Mouse (Mus musculus) kidney, postnatal 0 days (tissue): ENCODE results near the gene Lrrc4c. TPM values are rescaled to one million over a fixed set of nuclear protein-coding genes. Genes with fewer than 3 reads are reported as not detected.

Source experiments
- ATAC-seq: fragments of 200-750 bp; cut with Nextera tagmentation; replicated peaks from 2 replicates; pipeline ENCODE4 v1.8.0; 2017; ENCODE audit warnings: low read depth, moderate number of reproducible peaks, moderate TSS enrichment, moderate library complexity; ENCODE audit not compliant: low FRiP score
- DNase-seq: peaks from one replicate; pipeline ENCODE4 v3.0.0-alpha.2; 2016; ENCODE audit warnings: low spot score
- H3K27ac ChIP-seq: fragments of 300-500 bp; sonication (generic); 2 replicates; pipeline ENCODE4 v1.5.1; 2014; ENCODE audit warnings: mild to moderate bottlenecking
- H3K27me3 ChIP-seq: fragments of 300-500 bp; sonication (generic); 2 replicates; pipeline ENCODE4 v1.6.1; 2014; ENCODE audit warnings: low read length, mixed read lengths; ENCODE audit not compliant: insufficient read depth
- H3K36me3 ChIP-seq: fragments of 300-500 bp; sonication (generic); 2 replicates; pipeline ENCODE4 v1.6.1; 2014; ENCODE audit warnings: low read length, mixed read lengths; ENCODE audit not compliant: insufficient read depth
- H3K4me1 ChIP-seq: fragments of 300-500 bp; sonication (generic); replicated peaks from 2 replicates; pipeline ENCODE4 v1.6.1; 2014; ENCODE audit warnings: antibody characterized with exemption, low read length, mixed read lengths; ENCODE audit not compliant: insufficient read depth
- H3K4me2 ChIP-seq: fragments of 300-500 bp; sonication (generic); 2 replicates; pipeline ENCODE4 v1.6.1; 2014; ENCODE audit warnings: mild to moderate bottlenecking, low read length, moderate library complexity, mixed read lengths
- H3K4me3 ChIP-seq: fragments of 300-500 bp; sonication (generic); replicated peaks from 2 replicates; pipeline ENCODE4 v1.5.1; 2014; ENCODE audit warnings: low read depth, low read length
- H3K9ac ChIP-seq: fragments of 300-500 bp; sonication (generic); 2 replicates; pipeline ENCODE4 v1.6.1; 2014; ENCODE audit warnings: low read depth, low read length
- H3K9me3 ChIP-seq: fragments of 300-500 bp; sonication (generic); replicated peaks from 2 replicates; pipeline ENCODE4 v1.6.1; 2016; ENCODE audit warnings: low read length, inconsistent platforms, mixed read lengths
- CTCF ChIP-seq: IDR thresholded peaks from 2 replicates; pipeline ENCODE4 v1.5.1; 2016; ENCODE audit warnings: antibody characterized with exemption, low read depth, mild to moderate bottlenecking, moderate library complexity
- WGBS: fragments of 180-500 bp; shearing (Covaris S2); extraction: QIAGEN DNeasy Blood & Tissue Kit; methylation state at CpG from one replicate; pipeline ENCODE4 v1.1.7; 2014; 5-methylcytosine and 5-hydroxymethylcytosine counted together
- polyA plus RNA-seq: library from polyadenylated mRNA; unstranded; fragments of >200 nt; fragmentation: Nextera tagmentation; extraction: Ambion mirVana; gene quantifications from 2 replicates; pipeline ENCODE4 v1.2.1, GENCODE M21; 2015

The Lrrc4c gene
- polyA plus RNA-seq, 1 experiment from 2014 or later = 1.2 TPM

- Histone ChIP-seq H3K27ac (no peak overlapping the region), H3K9ac (no peak overlapping the region), H3K27me3 (no peaks in the 10 kb centered on the region), H3K4me1 (no peaks in the 10 kb centered on the region), H3K4me2 (no peak overlapping the region), H3K36me3 (no peaks in the 10 kb centered on the region), H3K4me3 (no peak overlapping the region), H3K9me3 (no peaks in the 10 kb centered on the region)
- TF ChIP-seq CTCF = no peak
- ATAC-seq (no peak), DNase-seq (no peak)
- WGBS = 69% methylated on average over 3 of the region's 3 CpGs
Measured at GRCm38 (mm10) chr2:96949531-96949930, 631.6 kb downstream of the Lrrc4c start.

- no peak for ATAC-seq
Measured at GRCm38 (mm10) chr2:96999521-96999920, 681.6 kb downstream of the Lrrc4c start.

GRCm38 (mm10) chr2:97018319-97018718 is 700.4 kb downstream of the Lrrc4c start:
- ATAC-seq = no peak
- no peak overlapping the region for H3K27ac ChIP-seq
- DNase-seq = no peak
- H3K4me2 ChIP-seq = no peak overlapping the region
- H3K4me3 ChIP-seq = no peak overlapping the region
- no peaks in the 10 kb centered on the region for H3K27me3 ChIP-seq
- no peaks in the 10 kb centered on the region for H3K9me3 ChIP-seq
- WGBS = 56% methylated on average over 3 of the region's 3 CpGs
- no peak overlapping the region for H3K9ac ChIP-seq
- H3K4me1 ChIP-seq = no peaks in the 10 kb centered on the region
- TF ChIP-seq CTCF = no peak
- H3K36me3 ChIP-seq = no peaks in the 10 kb centered on the region

More at GRCm38 (mm10) chr2:96999521-96999920, 681.6 kb downstream of the Lrrc4c start:
- Histone ChIP-seq H3K36me3 (no peaks in the 10 kb centered on the region), H3K4me2 (no peak overlapping the region), H3K9ac (no peak overlapping the region), H3K4me1 (no peaks in the 10 kb centered on the region), H3K4me3 (no peak overlapping the region), H3K27ac (no peak overlapping the region), H3K9me3 (no peaks in the 10 kb centered on the region), H3K27me3 (no peaks in the 10 kb centered on the region)
- no peak for DNase-seq
- TF ChIP-seq CTCF = no peak

- H3K27ac ChIP-seq = no peak overlapping the region
- H3K4me1 ChIP-seq = no peaks in the 10 kb centered on the region
- DNase-seq (no peak), ATAC-seq (no peak)
- no peaks in the 10 kb centered on the region for H3K36me3 ChIP-seq
- no peak overlapping the region for H3K4me2 ChIP-seq
- H3K4me3 ChIP-seq = no peak overlapping the region
- H3K27me3 ChIP-seq = no peaks in the 10 kb centered on the region
- WGBS = 61% methylated on average over 1 of the region's 1 CpGs
- H3K9ac ChIP-seq = no peak overlapping the region
- no peaks in the 10 kb centered on the region for H3K9me3 ChIP-seq
- TF ChIP-seq CTCF = no peak
Measured at GRCm38 (mm10) chr2:97026991-97027390, 709.0 kb downstream of the Lrrc4c start.

- Histone ChIP-seq H3K9me3 (no peaks in the 10 kb centered on the region), H3K4me1 (no peaks in the 10 kb centered on the region), H3K4me2 (no peak overlapping the region), H3K36me3 (no peaks in the 10 kb centered on the region), H3K27me3 (no peaks in the 10 kb centered on the region), H3K9ac (no peak overlapping the region), H3K4me3 (no peak overlapping the region), H3K27ac (no peak overlapping the region)
- ATAC-seq = no peak
- no peak for DNase-seq
- 93% methylated on average over 1 of the region's 1 CpGs for WGBS
- no peak for TF ChIP-seq CTCF
Measured at GRCm38 (mm10) chr2:97027585-97027984, 709.6 kb downstream of the Lrrc4c start.

GRCm38 (mm10) chr2:97036401-97036800 is 718.4 kb downstream of the Lrrc4c start:
- Histone ChIP-seq H3K27ac (no peak overlapping the region), H3K4me1 (no peaks in the 10 kb centered on the region), H3K27me3 (no peaks in the 10 kb centered on the region), H3K36me3 (no peaks in the 10 kb centered on the region), H3K4me3 (no peak overlapping the region), H3K4me2 (no peak overlapping the region), H3K9ac (no peak overlapping the region), H3K9me3 (no peaks in the 10 kb centered on the region)
- DNase-seq (no peak), ATAC-seq (no peak)
- no peak for TF ChIP-seq CTCF
